Mouse (Mus musculus): ENCODE measurements around the gene Ubr4. TPM values are rescaled to one million over a fixed set of nuclear protein-coding genes. Genes with fewer than 3 reads are reported as not detected.

Gene Ubr4
- total RNA-seq, 1 experiment: 199 TPM

DNA sequence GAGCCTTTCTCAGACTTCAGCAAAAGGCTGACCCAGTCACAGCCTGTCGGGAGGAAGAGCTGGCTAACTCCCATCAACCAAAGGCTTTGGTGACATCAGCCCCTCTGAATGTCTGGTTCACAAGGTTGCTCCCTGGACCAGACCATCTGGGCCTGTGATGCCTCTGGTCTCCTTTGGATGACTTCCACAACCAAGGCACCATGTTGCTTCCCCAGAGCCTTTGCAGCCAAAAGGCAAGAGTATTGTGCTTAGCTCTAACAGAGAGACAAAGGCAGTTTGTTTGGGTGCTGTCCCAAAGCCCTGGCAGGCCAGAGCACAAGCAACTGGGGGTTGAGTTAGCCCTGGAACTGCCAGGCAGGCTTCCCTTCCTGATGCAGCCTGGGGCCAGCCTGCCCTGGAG lies 137.5 kb downstream of the Ubr4 start:
- Histone ChIP-seq H3K9ac (ENCODE audit: insufficient read depth, low read depth, low read length, poor library complexity, severe bottlenecking) (no peak overlapping the region), H3K4me1 (ENCODE audit: control insufficient read depth in 2 of 2, insufficient read depth in 2 of 2, low read length in 2 of 2, poor library complexity in 1 of 2) (peaks cover 3 to 4% of the 10 kb centered on the region in 2 experiments; a peak in 2 of 4 replicates), H3K36me3 (ENCODE audit: control insufficient read depth, insufficient read depth, low read length, poor library complexity, severe bottlenecking) (peaks cover 46% of the 10 kb centered on the region), H3K9me3 (ENCODE audit: control insufficient read depth, insufficient read depth, low read depth, low read length) (no peaks in the 10 kb centered on the region), H3K27ac (ENCODE audit: insufficient read depth, low read depth, low read length, poor library complexity, severe bottlenecking) (no peak overlapping the region), H3K4me3 (ENCODE audit: insufficient read depth in 1 of 2, low read depth in 1 of 2, low read length in 2 of 2, poor library complexity in 1 of 2, severe bottlenecking in 1 of 2) (no peak overlapping the region)
- DNase-seq (ENCODE audit: low read depth, low spot score): no peak
- in situ Hi-C loops (cut with MboI; ENCODE audit: low sequenced_read_pairs in 2 of 2, unreplicated experiment in 2 of 2): no loop called here
- TF ChIP-seq ZNF384 (IDR thresholded peaks at IDR 0.05; ENCODE audit: low read depth, low read length): no peak

DNA sequence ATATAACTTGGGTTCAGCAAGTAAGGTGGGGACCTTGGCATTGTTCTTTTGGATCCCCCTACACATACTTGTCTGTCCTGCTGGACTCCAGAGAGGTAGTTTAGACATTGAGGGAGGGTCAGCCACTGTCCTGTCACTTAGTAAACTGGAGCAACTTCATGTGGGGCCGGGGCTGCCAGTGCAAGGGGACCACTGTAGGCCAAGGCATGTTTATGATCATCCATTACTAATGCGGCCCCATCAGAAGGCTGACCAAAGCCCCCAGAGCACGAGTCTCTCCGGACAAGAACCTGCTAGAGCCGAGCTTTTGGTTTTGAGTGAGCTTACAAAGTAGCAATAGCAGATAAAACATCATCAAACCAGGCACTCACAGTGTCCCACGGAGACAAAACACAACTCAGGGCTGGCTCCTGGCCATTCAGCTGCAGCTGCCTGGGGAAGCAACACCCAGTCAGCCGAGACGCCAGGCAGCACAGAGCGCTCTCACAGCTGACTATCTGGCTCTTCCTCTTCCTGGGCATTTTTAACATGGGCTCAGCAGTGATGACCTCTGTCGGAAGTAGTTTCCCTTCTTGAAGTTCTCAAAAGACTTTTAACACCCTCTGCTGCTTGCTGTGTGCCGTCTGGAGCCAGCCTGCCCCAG lies 138.1 kb downstream of the Ubr4 start:
- no peak overlapping the region for H3K4me3 ChIP-seq (ENCODE audit: insufficient read depth in 1 of 2, low read depth in 1 of 2, low read length in 2 of 2, poor library complexity in 1 of 2, severe bottlenecking in 1 of 2)
- no peak for DNase-seq (ENCODE audit: low read depth, low spot score)
- no peak for TF ChIP-seq ZC3H11A (IDR thresholded peaks at IDR 0.05; ENCODE audit: borderline replicate concordance, low read depth, low read length)
- no peak for TF ChIP-seq HCFC1 (IDR thresholded peaks at IDR 0.05; ENCODE audit: borderline replicate concordance, insufficient read depth, low read length)
- no peak for TF ChIP-seq MAFK (IDR thresholded peaks at IDR 0.05; ENCODE audit: insufficient read depth, low read depth, low read length)
- TF ChIP-seq CHD2 (IDR thresholded peaks at IDR 0.05; ENCODE audit: low read depth, low read length): no peak
- no peak for TF ChIP-seq ZNF384 (IDR thresholded peaks at IDR 0.05; ENCODE audit: low read depth, low read length)
- H3K9ac ChIP-seq (ENCODE audit: insufficient read depth, low read depth, low read length, poor library complexity, severe bottlenecking): no peak overlapping the region
- H3K4me1 ChIP-seq (ENCODE audit: control insufficient read depth in 2 of 2, insufficient read depth in 2 of 2, low read length in 2 of 2, poor library complexity in 1 of 2): peaks cover 3 to 4% of the 10 kb centered on the region in 2 experiments; a peak in 2 of 4 replicates
- no peaks in the 10 kb centered on the region for H3K9me3 ChIP-seq (ENCODE audit: control insufficient read depth, insufficient read depth, low read depth, low read length)
- peaks cover 40% of the 10 kb centered on the region for H3K36me3 ChIP-seq (ENCODE audit: control insufficient read depth, insufficient read depth, low read length, poor library complexity, severe bottlenecking)
- H3K27ac ChIP-seq (ENCODE audit: insufficient read depth, low read depth, low read length, poor library complexity, severe bottlenecking): no peak overlapping the region
- in situ Hi-C loops (cut with MboI; ENCODE audit: low sequenced_read_pairs in 2 of 2, unreplicated experiment in 2 of 2): no loop called here

GRCm38 (mm10) chr4:139491541-139492170 lies 139.2 kb downstream of the Ubr4 start:
- in situ Hi-C loops (cut with MboI; ENCODE audit: low sequenced_read_pairs in 2 of 2, unreplicated experiment in 2 of 2): no loop called here
- TF ChIP-seq ZNF384 (IDR thresholded peaks at IDR 0.05; ENCODE audit: low read depth, low read length) (no peak), ZC3H11A (IDR thresholded peaks at IDR 0.05; ENCODE audit: borderline replicate concordance, low read depth, low read length) (no peak)
- no peak overlapping the region for H3K27ac ChIP-seq (ENCODE audit: insufficient read depth, low read depth, low read length, poor library complexity, severe bottlenecking)
- H3K4me3 ChIP-seq (ENCODE audit: insufficient read depth in 1 of 2, low read depth in 1 of 2, low read length in 2 of 2, poor library complexity in 1 of 2, severe bottlenecking in 1 of 2): no peak overlapping the region
- no peak for DNase-seq (ENCODE audit: low read depth, low spot score)
- peaks cover 3 to 4% of the 10 kb centered on the region in 2 experiments; a peak in 2 of 4 replicates for H3K4me1 ChIP-seq (ENCODE audit: control insufficient read depth in 2 of 2, insufficient read depth in 2 of 2, low read length in 2 of 2, poor library complexity in 1 of 2)
- no peak overlapping the region for H3K9ac ChIP-seq (ENCODE audit: insufficient read depth, low read depth, low read length, poor library complexity, severe bottlenecking)
- peaks cover 34% of the 10 kb centered on the region for H3K36me3 ChIP-seq (ENCODE audit: control insufficient read depth, insufficient read depth, low read length, poor library complexity, severe bottlenecking)
- H3K9me3 ChIP-seq (ENCODE audit: control insufficient read depth, insufficient read depth, low read depth, low read length): no peaks in the 10 kb centered on the region

- Histone ChIP-seq H3K27ac (ENCODE audit: insufficient read depth, low read depth, low read length, poor library complexity, severe bottlenecking) (no peak overlapping the region), H3K9ac (ENCODE audit: insufficient read depth, low read depth, low read length, poor library complexity, severe bottlenecking) (no peak overlapping the region), H3K9me3 (ENCODE audit: control insufficient read depth, insufficient read depth, low read depth, low read length) (no peaks in the 10 kb centered on the region), H3K4me3 (ENCODE audit: insufficient read depth in 1 of 2, low read depth in 1 of 2, low read length in 2 of 2, poor library complexity in 1 of 2, severe bottlenecking in 1 of 2) (no peak overlapping the region), H3K36me3 (ENCODE audit: control insufficient read depth, insufficient read depth, low read length, poor library complexity, severe bottlenecking) (peaks cover 33% of the 10 kb centered on the region), H3K4me1 (ENCODE audit: control insufficient read depth in 2 of 2, insufficient read depth in 2 of 2, low read length in 2 of 2, poor library complexity in 1 of 2) (peaks cover 3 to 4% of the 10 kb centered on the region in 2 experiments; a peak in 2 of 4 replicates)
- TF ChIP-seq ZC3H11A (IDR thresholded peaks at IDR 0.05; ENCODE audit: borderline replicate concordance, low read depth, low read length): no peak
- TF ChIP-seq MAFK (IDR thresholded peaks at IDR 0.05; ENCODE audit: insufficient read depth, low read depth, low read length): no peak
- no peak for TF ChIP-seq ZNF384 (IDR thresholded peaks at IDR 0.05; ENCODE audit: low read depth, low read length)
- TF ChIP-seq HCFC1 (IDR thresholded peaks at IDR 0.05; ENCODE audit: borderline replicate concordance, insufficient read depth, low read length): no peak
- no peak for TF ChIP-seq CHD2 (IDR thresholded peaks at IDR 0.05; ENCODE audit: low read depth, low read length)
- no peak for DNase-seq (ENCODE audit: low read depth, low spot score)
- in situ Hi-C loops (cut with MboI; ENCODE audit: low sequenced_read_pairs in 2 of 2, unreplicated experiment in 2 of 2): no loop called here
Measured at GRCm38 (mm10) chr4:139492258-139492833, 139.9 kb downstream of the Ubr4 start.

All from ES-E14 (cell line).